Mouse (Mus musculus): ENCODE data around the gene Frs3. TPM values are rescaled to one million over a fixed set of nuclear protein-coding genes. Genes with fewer than 3 reads are reported as not detected.

Frs3 gene
- polyA plus RNA-seq, 1 experiment from 2014 or later = 4.4 TPM

DNA sequence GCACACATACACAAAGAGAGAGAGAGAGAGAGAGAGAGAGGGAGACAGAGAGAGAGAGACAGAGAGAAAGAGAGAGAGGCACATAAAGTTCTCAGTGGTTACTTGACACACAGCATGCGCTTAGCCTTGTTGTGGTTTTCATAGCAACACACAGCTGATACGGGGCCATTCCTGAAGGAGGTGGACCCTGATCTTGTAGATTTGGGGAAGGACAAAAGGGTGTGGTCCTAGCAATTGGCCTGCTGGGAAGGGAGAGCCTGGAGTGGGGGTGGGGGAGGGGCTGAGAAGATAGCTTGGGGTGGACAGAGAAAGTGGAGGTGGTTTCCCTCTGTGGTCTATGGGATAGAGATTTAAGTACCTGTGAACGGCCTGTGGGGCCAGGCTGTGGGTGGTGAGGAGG, 21.2 kb downstream of the Frs3 start:
- 65% methylated on average over 3 of the region's 3 CpGs for WGBS
- ATAC-seq (ENCODE audit: insufficient number of reproducible peaks, low FRiP score, low TSS enrichment, low read depth) = no peak
- Histone ChIP-seq H3K4me3 (no peak overlapping the region), H3K9ac (no peak overlapping the region), H3K9me3 (no peaks in the 10 kb centered on the region), H3K36me3 (0 out of 2 replicates have a peak, but pooled peaks cover under 1% of the 10 kb centered on the region), H3K4me1 (0 out of 2 replicates have a peak, but pooled peaks cover 3% of the 10 kb centered on the region), H3K27me3 (no peaks in the 10 kb centered on the region), H3K27ac (no peak overlapping the region), H3K4me2 (no peak overlapping the region)

GRCm38 (mm10) chr17:47711883-47712282, 23.1 kb downstream of the Frs3 start:
- 59% methylated on average over 6 of the region's 6 CpGs for WGBS
- Histone ChIP-seq H3K4me1 (0 out of 2 replicates have a peak, but pooled peaks cover under 1% of the 10 kb centered on the region), H3K36me3 (no peaks in the 10 kb centered on the region), H3K4me2 (no peak overlapping the region), H3K9me3 (no peaks in the 10 kb centered on the region), H3K27ac (no peak overlapping the region), H3K27me3 (no peaks in the 10 kb centered on the region), H3K9ac (no peak overlapping the region), H3K4me3 (no peak overlapping the region)
- ATAC-seq (ENCODE audit: insufficient number of reproducible peaks, low FRiP score, low TSS enrichment, low read depth) = no peak

DNA sequence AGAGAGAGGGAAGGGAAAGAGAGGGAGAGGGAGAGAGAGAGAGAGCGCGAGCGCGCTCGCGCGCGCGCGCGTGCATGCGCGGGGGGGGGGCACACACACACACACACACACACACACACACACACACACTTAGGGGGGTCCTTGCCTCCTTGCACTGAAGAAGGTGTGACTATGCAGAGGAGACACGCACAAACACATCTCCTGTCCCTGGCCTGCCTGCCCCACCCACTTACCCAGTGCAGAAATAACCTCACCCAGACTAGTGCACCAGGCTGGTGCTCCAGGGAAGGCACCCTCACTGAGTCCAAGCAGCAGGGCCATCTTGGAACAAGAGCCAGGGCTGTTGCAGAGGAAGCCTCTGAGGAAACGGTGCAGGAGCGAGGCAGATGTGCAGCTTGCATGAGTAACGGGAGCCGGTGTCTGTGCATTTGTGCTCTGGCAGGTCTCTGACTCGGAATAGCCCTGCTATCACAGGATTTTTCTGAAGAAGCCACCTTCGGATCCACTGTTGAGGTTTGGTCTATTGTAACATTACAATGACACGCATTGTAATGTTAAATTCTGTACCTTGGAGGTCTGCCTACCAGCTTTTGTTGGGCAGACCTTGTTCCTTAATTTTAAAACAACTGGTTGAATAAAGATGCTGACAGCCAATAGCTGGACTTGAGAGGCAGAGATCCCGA, 24.2 kb downstream of the Frs3 start:
- no peaks in the 10 kb centered on the region for H3K27me3 ChIP-seq
- no peaks in the 10 kb centered on the region for H3K9me3 ChIP-seq
- no peaks in the 10 kb centered on the region for H3K4me1 ChIP-seq
- H3K9ac ChIP-seq = no peak overlapping the region
- H3K27ac ChIP-seq = no peak overlapping the region
- H3K4me2 ChIP-seq = no peak overlapping the region
- no peaks in the 10 kb centered on the region for H3K36me3 ChIP-seq
- no peak for ATAC-seq (ENCODE audit: insufficient number of reproducible peaks, low FRiP score, low TSS enrichment, low read depth)
- no peak overlapping the region for H3K4me3 ChIP-seq
- 59% methylated on average over 9 of the region's 22 CpGs for WGBS

DNA sequence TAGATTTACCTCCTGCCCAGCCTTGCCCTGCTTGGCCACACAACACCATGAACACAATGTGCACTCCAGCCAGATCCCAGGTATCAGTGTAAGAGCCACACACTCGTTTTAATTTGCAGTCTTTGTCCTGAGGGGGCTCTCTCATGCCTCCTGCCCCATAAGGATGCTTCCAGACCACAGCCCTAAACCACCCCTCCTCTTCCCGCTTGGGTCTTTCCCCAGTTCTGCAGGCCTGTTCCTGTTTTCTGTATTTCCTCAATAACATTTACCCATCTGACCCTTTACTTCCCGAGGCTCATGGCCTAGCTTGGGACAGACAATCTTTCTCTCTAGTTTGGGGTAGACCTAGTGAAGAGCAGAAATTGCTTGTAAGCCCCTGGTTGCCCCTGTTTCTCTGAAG, 26.2 kb downstream of the Frs3 start:
- no peak overlapping the region for H3K27ac ChIP-seq
- 52% methylated on average over 3 of the region's 3 CpGs for WGBS
- no peak overlapping the region for H3K4me2 ChIP-seq
- no peaks in the 10 kb centered on the region for H3K9me3 ChIP-seq
- H3K36me3 ChIP-seq = no peaks in the 10 kb centered on the region
- H3K9ac ChIP-seq = no peak overlapping the region
- no peak overlapping the region for H3K4me3 ChIP-seq
- no peaks in the 10 kb centered on the region for H3K4me1 ChIP-seq
- no peak for ATAC-seq (ENCODE audit: insufficient number of reproducible peaks, low FRiP score, low TSS enrichment, low read depth)
- H3K27me3 ChIP-seq = no peaks in the 10 kb centered on the region

- no peaks in the 10 kb centered on the region for H3K4me1 ChIP-seq
- no peak for ATAC-seq (ENCODE audit: insufficient number of reproducible peaks, low FRiP score, low TSS enrichment, low read depth)
- no peaks in the 10 kb centered on the region for H3K27me3 ChIP-seq
Observed at GRCm38 (mm10) chr17:47721183-47721582, 32.4 kb downstream of the Frs3 start.

DNA sequence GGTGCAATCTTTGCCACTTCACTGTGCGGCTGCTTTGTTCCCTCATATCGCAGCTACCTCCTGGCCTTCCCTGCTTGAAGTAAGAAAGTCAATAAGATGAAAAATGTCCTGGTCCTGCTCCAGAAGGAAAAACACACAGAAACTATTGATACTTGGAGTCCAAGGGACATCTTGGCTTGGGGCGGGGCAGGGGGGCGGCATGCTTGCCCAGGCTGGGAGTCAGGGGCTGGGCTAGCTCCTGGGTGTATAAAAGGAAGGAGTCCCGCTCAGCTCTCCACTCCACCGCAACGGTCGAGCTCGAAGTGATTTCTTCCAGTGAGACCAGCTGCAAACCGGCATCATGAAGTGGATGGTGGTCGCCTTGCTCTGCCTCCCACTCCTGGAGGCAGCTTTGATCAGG, 37.7 kb downstream of the Frs3 start, which contains the start of gene Pgc:
Pgc (plus strand) TSS at position 277 of the 400 bp plus-strand sequence.
- H3K9ac ChIP-seq = no peak within 1 kb of the TSS
- 70% methylated on average over 11 of the region's 11 CpGs for WGBS
- H3K4me1 ChIP-seq = no peaks in the 10 kb centered on the region
- no peak within 1 kb of the TSS for H3K4me2 ChIP-seq
- no peak for ATAC-seq (ENCODE audit: insufficient number of reproducible peaks, low FRiP score, low TSS enrichment, low read depth)
- H3K36me3 ChIP-seq = no peaks in the 10 kb centered on the region
- no peaks in the 10 kb centered on the region for H3K27me3 ChIP-seq
- H3K9me3 ChIP-seq = no peaks in the 10 kb centered on the region
- no peak within 1 kb of the TSS for H3K4me3 ChIP-seq
- H3K27ac ChIP-seq = no peak within 1 kb of the TSS

More at GRCm38 (mm10) chr17:47721183-47721582, 32.4 kb downstream of the Frs3 start:
- Histone ChIP-seq H3K4me3 (no peak overlapping the region), H3K9ac (no peak overlapping the region), H3K9me3 (no peaks in the 10 kb centered on the region), H3K27ac (no peak overlapping the region), H3K4me2 (no peak overlapping the region), H3K36me3 (no peaks in the 10 kb centered on the region)
- 85% methylated on average over 4 of the region's 4 CpGs for WGBS

GRCm38 (mm10) chr17:47730633-47731575, 42.1 kb downstream of the Frs3 start:
- 64% methylated on average over 24 of the region's 24 CpGs for WGBS
- Histone ChIP-seq H3K4me2 (no peak overlapping the region), H3K27ac (no peak overlapping the region), H3K4me3 (no peak overlapping the region), H3K4me1 (no peaks in the 10 kb centered on the region), H3K27me3 (no peaks in the 10 kb centered on the region), H3K9me3 (no peaks in the 10 kb centered on the region), H3K9ac (no peak overlapping the region), H3K36me3 (no peaks in the 10 kb centered on the region)
- no peak for ATAC-seq (ENCODE audit: insufficient number of reproducible peaks, low FRiP score, low TSS enrichment, low read depth)

DNA sequence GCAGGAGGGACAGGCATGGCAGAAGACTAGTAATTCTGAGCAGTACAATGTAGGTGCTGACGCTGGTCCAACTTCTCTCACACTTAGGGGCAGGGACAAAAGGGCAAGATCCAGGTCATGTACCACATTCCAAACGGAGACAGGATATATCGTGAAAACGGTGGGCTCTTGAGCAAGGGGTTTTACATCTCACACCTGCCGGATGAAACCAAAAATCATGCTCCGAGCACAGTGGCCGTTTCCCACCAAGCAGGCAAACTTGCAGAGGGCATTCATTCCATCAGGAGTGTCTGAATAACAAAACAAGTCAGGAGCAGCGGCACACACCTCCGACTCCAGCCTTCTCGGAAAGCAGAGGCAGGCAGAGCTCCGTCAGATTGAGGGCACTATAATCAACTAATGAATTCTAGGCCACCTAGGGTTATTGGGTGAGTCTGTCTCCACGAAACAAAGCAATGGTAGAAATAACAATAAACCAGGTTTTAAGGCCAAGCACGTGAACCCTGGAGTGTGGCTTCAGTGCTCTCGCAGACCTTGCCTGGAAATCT, 46.8 kb downstream of the Frs3 start:
- no peaks in the 10 kb centered on the region for H3K9me3 ChIP-seq
- no peaks in the 10 kb centered on the region for H3K27me3 ChIP-seq
- H3K4me3 ChIP-seq = no peak overlapping the region
- H3K36me3 ChIP-seq = no peaks in the 10 kb centered on the region
- H3K9ac ChIP-seq = no peak overlapping the region
- WGBS = 74% methylated on average over 14 of the region's 14 CpGs
- no peak for ATAC-seq (ENCODE audit: insufficient number of reproducible peaks, low FRiP score, low TSS enrichment, low read depth)
- peaks cover 24% of the 10 kb centered on the region for H3K4me1 ChIP-seq
- H3K27ac ChIP-seq = no peak overlapping the region
- no peak overlapping the region for H3K4me2 ChIP-seq

DNA sequence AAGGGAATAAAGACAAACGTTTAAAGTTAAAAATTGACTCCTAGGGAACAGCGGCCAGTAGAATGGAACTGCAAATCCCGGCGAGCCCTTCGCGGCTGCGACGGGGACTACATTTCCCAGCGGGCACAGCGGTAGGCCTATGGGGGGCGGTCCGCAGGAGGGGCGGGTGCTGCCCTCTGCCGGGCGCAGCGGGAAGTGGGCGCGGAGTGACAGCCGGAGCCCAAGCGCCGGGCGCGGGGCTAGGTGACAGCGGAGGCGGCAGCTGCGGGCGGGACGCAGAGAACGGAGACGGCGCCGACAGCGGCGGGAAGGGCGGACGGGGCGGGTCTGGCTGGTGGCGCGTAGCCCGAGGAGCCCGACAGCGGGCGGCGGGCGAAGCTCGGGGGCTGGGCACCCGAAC, 48.0 kb downstream of the Frs3 start, which contains the start of gene Tfeb:
Tfeb (plus strand) TSS at position 175 of the 400 bp plus-strand sequence.
- ATAC-seq (ENCODE audit: insufficient number of reproducible peaks, low FRiP score, low TSS enrichment, low read depth) = peak; percentile 49; the same call in 1 of the 2 replicates

GRCm38 (mm10) chr17:47737271-47738065, 48.6 kb downstream of the Frs3 start:
- Histone ChIP-seq H3K27me3 (no peaks in the 10 kb centered on the region), H3K9ac (peak overlapping the region; percentile 76), H3K4me1 (peaks cover 24% of the 10 kb centered on the region), H3K9me3 (no peaks in the 10 kb centered on the region), H3K4me2 (peak overlapping the region; percentile 94), H3K4me3 (peak overlapping the region; percentile 87), H3K27ac (peak overlapping the region; percentile 94), H3K36me3 (no peaks in the 10 kb centered on the region)
- 0% methylated on average over 47 of the region's 60 CpGs for WGBS
- ATAC-seq (ENCODE audit: insufficient number of reproducible peaks, low FRiP score, low TSS enrichment, low read depth) = peak; percentile 91

More for the DNA sequence above, 48.0 kb downstream of the Frs3 start, which contains the start of gene Tfeb:
- Histone ChIP-seq H3K27ac (peak within 1 kb of the TSS; percentile 94), H3K4me2 (peak within 1 kb of the TSS; percentile 94), H3K9me3 (no peaks in the 10 kb centered on the region), H3K36me3 (no peaks in the 10 kb centered on the region), H3K4me3 (peak within 1 kb of the TSS; percentile 87), H3K4me1 (peaks cover 24% of the 10 kb centered on the region), H3K27me3 (no peaks in the 10 kb centered on the region), H3K9ac (peak within 1 kb of the TSS; percentile 76)
- 0% methylated on average over 43 of the region's 47 CpGs for WGBS
